Mouse (Mus musculus): ENCODE results near the gene Prss33.

Gene Prss33

DNA sequence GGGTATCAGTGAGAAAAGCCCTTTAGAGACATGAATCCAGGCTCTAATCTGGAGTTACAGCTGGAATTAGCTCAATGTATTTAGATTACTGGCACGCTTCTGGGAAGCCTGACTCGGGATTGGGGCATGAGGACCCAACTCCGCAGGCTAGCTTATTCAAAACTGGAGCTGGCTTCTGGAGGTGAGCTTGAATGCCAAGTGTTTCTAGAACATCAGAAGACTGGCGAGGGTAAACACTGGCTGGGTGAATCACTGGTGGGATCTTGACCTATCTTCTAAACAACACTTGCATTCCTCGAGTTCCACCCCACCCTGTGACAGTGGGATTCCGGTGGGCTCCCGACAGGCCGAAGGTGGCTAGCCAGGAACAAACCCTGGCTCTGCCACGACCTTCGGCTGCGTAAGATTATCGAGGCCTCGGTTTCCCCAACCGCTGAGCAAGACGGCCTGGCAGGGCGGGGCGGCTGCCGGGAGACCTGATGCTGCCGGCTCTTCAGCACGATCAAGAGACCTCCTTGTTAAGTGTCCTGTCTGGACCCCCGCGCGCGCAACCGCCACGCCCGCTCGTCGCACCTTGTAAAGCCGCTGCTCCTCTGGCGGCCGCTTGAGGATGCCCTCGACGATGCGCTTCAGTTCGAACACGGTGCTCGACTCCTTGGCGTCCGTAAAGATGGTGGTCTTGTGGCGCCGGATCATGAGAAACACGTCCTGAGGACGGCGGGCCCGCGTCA is 7.4 kb downstream of the Prss33 start:
- peak; percentile 30 for DNase-seq (ENCODE audit: low read depth, low spot score)

DNA sequence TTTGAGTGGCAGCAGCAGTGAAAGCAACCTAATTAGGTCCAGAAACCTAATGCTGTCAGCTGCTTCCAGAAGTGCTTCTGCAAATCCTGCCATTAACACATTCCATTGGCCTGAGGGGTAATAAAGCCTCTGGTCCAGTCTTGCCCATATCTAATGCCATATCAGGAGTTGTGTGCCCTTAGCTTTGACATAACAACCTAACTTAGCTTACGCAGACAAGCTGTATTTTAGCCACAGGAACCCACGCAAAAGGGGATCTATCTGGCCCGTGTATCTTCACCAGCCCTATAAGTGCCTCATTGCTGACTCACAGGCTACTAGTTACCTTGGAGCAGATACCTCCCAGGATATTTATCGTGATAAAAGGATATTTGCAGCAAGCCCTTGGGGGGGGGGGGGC is 10.3 kb downstream of the Prss33 start:
- DNase-seq (ENCODE audit: low read depth, low spot score) = peak; percentile 57

DNA sequence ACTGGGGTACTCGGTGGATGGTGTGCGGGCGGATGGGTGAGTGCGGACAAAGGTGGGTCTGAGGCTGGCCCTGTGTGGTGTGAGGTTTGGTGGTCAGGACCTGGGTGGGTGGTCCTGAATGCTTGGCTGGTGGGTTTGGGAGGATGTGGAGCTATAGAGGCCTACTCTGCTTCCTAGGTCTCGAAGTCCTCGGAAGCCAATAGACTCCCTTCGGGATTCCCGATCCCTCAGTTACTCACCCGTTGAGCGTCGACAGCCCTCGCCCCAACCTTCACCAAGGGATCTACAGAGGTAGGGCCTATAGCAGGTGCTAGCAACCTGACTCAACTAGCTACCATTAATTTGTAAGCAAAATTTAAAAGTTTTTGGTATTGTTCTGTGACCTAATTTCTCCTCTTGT is 12.2 kb downstream of the Prss33 start:
- DNase-seq (ENCODE audit: low read depth, low spot score) = no peak

DNA sequence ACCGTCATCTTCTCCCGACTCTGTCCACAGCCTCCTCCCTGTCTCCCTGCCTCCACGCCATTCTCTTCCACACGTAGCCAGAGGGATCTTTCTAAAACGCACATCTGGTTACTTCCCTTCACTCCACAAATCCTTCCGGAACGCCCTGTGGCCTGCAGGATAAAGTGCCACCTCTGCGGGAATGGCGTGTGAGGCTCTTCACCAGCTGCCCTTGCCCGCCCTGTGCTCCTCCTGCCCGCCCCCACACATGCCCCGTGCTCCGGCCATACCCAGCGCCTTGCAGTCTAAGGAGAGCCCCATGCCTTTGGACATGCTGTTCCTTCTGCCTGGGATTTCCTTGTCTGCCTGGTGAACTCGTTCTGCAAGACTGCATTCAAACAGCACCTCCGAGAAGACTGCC is 12.8 kb downstream of the Prss33 start:
- no peak for DNase-seq (ENCODE audit: low read depth, low spot score)

DNA sequence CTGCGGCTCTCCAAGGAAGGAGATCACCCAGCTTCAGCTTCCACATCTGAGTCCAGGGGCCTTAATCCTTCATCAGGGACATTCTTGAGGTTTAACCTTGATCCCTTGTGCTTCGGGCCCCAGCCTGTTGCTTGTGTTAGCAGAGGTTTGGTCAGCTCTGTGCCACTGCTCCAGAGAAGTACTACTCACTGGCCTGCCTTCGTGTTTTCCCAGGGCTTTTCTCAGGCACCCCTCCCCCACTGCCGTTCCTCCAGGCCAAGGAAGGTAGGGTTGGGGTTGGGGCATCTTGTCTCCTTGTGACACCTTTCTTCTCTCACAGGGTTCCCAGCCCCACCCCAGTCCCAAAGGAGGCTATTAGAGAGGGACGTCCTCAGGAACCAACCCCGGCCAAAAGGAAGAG is 13.8 kb downstream of the Prss33 start:
- no peak for DNase-seq (ENCODE audit: low read depth, low spot score)

DNA sequence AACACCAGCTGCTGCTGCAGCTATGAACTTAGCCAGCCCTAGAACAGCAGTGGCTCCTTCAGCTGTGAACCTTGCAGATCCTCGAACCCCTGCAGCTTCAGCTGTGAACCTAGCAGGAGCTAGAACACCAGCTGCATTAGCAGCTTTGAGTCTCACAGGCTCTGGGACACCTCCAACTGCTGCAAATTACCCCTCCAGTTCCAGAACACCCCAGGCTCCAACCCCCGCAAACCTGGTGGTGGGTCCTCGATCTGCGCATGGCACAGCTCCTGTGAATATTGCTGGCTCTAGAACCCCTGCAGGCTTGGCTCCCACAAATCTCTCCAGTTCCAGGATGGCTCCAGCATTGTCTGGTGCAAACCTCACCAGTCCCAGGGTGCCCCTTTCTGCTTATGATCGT is 15.1 kb downstream of the Prss33 start:
- DNase-seq (ENCODE audit: low read depth, low spot score) = no peak

DNA sequence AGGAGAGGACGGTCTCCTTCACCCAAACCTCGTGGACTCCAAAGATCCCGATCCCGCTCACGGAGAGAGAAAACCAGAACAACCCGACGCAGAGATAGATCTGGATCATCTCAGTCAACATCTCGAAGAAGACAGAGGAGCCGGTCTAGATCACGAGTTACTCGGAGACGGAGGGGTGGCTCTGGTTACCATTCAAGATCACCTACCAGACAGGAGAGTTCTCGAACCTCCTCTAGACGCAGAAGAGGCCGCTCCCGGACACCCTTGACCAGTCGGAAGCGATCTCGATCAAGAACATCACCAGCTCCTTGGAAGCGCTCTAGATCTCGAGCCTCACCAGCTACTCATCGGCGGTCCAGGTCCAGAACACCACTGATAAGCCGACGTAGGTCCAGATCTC is 16.6 kb downstream of the Prss33 start:
- no peak for DNase-seq (ENCODE audit: low read depth, low spot score)

DNA sequence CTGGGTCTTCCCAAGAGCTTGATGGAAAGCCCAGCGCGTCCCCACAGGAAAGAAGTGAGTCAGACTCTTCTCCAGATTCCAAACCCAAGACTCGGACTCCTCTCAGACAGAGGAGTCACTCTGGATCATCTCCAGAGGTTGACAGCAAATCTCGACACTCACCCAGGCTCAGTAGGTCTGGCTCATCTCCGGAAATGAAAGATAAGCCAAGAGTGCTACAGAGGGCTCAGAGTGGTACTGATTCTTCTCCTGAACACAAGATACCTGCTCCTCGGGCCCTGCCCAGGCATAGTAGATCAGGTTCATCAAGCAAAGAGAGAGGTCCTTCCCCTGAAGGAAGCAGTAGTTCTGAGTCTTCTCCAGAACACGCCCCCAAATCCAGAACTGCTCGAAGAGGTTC is 17.3 kb downstream of the Prss33 start:
- DNase-seq (ENCODE audit: low read depth, low spot score) = no peak

DNA sequence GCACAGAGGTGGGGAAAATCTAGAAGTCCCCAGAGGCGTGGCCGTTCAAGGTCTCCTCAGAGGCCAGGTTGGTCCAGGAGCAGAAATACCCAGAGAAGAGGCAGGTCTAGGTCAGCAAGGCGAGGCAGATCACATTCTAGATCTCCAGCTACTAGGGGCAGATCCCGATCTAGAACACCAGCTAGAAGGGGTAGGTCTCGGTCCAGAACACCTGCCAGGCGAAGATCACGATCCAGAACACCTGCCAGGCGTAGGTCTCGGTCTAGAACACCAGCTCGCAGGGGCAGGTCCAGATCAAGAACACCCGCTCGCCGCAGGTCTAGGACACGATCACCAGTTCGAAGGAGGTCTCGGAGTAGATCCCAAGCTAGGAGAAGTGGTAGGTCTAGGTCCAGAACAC is 20.2 kb downstream of the Prss33 start:
- no peak for DNase-seq (ENCODE audit: low read depth, low spot score)

DNA sequence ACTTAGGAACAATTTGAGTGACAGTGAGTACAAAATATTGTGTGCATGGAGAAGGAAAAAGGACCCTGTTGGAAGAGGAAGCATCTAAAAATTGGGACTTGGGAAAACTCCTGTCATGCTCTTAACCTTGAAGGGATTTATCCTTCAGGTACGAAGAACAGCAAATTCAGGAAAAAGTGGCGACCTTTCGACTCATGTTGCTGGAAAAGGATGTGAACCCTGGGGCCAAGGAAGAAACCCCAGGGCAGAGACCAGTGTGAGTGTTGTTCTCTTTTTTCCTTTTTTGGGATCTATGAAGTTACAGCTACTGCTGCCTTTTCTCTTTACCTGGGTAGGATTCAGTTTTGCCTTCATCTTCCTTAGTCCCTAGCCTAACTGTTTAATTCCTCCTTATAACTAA is 27.9 kb downstream of the Prss33 start:
- DNase-seq (ENCODE audit: low read depth, low spot score) = no peak

DNA sequence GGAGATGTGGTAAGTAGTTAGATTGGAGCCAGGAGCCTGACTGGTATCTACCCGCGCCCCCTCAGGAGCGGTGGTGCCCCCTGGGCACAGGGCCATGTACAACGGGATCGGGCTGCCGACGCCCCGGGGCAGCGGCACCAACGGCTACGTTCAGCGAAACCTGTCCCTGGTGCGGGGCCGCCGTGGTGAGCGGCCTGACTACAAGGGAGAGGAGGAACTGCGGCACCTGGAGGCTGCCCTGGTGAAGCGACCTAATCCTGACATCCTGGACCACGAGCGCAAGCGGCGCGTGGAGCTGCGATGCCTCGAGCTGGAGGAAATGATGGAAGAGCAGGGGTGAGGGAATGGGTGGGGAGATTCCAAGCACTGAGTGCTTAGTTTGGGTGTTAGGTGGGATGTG is 29.0 kb downstream of the Prss33 start:
- no peak for DNase-seq (ENCODE audit: low read depth, low spot score)

DNA sequence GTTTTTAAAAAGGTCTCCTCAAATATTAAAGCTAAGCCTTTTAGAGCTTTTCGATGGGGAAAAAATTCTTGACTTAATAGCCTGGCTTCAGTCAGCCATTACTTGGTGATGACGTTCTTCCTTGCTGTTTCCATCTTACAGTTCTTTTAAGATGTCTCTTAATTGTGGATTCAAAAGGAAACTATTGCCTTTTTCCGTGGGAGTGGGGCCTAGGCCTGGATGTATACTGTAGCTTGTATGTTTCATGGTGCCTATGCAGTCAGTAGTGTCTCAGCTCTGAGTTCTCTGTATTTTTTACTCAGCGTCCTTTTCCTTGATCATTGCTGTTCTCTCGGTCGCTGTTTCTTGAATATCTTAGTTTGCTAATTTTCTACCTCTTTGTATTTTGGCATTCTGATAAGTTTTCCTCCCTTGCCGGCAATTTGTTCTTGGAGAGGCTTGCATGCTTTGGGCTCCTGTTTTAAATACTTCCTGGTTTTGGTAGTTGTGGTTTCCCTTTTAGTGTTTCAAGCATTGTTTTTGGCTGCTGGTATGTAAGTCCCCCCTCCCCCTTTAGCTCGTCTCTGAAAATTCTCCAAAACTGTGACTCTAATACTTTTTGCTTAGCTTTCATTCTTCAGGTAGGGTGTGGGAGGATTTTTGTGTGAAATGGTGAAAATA is 31.3 kb downstream of the Prss33 start:
- DNase-seq (ENCODE audit: low read depth, low spot score) = no peak

DNA sequence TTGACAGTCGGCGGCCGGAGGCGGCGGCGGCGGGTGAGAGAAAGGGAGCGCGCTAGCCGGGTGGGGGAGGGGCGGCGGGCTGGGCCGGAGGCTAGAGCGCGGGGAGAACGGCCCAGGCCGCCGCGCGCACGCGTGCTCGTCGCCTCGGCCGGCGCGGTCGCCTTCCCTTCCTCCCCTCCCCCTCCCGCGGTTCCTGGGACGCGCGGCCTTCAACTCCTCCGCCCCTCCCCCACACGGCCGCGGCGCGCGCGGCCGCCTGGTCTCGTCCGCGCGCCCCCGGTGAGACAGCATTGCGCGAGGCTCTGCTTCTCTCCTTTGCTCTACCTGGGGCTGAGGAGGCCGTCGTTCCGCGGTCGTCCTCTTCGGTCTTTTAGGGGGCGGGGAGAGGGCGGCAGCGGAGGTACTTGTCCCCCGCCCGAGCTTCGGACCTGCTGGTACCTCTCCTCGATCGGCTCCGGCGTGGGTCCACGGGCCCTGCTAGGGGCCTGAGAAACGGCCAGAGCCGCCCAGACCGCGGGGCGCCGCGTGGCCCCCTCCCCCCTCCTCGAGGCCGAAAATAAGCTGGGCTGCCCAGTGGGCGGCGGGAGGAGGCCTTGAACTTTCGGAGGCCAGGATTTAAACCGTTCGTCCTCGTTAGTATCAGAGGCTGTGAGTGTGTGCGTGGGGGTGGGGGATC is 32.4 kb downstream of the Prss33 start:
- peak; percentile 75 for DNase-seq (ENCODE audit: low read depth, low spot score)

DNA sequence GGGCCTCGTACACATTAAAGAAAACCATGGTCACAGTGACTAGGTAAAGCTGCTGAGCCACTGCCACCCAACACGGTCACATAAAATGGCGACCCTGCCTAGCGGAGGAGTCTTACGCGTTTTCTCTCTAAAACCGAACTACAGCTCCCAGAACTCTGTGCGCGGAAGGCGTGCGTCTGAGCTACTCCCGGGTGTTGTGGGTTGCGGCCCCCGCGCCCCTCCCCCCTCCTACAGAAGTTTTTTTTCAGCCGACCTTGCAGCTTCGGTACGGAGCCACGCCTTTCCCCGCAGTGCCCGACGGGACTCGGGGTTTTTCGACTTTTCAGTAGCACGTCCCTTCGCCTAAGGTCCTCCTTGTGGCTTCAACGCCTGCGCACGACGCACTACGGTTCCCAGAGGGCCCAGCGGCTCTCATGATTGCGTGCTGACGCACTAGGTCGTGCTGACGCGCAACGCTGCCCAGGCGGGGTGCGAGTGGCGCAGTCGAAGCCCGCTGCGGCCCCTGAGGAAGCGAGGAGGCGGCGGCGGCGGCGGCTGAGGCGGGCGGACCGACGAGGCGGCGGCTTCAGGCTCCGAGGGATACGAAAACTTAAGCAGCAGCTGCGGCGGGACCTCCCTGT is 33.0 kb downstream of the Prss33 start:
- peak; percentile 100 for DNase-seq (ENCODE audit: low read depth, low spot score)

DNA sequence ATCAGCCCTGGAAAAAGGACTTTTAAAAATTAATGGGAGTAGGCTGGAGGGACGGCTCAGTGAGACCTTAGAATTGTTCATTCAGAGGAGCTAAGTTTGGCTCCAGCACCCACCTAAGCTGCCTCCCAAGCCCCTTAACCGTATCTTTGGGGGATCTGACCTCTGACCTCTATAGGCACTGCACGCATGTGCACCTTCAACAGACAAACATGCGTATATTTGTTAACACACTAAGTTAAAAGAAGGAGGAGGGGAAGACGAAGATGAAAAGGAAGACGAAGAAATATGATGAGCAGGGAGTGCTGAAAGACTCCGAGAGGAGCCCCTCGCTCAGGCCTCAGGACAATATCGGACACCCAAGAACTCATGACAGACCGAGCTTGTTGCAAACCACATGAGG is 34.2 kb downstream of the Prss33 start:
- no peak for DNase-seq (ENCODE audit: low read depth, low spot score)

DNA sequence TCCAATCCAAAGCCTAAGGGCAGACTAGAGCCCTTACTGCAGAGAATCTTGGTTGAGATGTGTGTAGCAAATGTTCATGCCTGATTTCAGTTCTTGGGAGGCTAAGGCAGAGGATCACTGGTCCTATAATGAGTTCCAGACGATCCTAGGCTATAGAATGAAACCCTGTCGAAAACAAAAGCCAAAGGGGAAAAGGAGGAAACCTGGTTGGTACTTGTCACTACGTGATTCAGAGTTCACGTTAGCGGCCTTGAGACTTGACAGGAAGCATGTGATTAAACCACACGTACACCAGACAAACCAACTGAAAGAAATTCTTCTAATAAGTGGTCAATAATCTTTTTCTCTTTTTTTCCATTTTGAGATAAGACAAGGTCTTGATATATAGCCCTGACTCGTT is 38.5 kb downstream of the Prss33 start:
- no peak for DNase-seq (ENCODE audit: low read depth, low spot score)

DNA sequence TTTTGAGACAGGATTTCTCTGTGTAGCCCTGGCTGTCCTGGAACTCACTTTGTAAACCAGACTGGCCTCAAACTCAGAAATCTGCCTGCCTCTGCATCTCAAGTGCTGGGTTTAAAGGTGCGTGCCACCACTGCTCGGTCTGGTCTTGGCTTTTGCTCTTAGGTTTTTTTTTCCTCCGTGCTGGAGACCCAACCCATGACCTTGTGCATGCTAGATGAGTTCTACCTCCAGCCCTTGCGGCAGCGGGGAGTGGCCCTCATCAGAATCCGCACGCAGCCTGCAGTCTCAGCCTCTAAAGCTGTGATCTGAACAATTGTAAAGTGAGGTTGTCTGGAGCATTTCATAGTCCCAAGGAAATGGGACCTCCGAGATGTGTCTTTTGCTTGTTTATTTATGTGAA is 40.5 kb downstream of the Prss33 start:
- DNase-seq (ENCODE audit: low read depth, low spot score) = no peak

DNA sequence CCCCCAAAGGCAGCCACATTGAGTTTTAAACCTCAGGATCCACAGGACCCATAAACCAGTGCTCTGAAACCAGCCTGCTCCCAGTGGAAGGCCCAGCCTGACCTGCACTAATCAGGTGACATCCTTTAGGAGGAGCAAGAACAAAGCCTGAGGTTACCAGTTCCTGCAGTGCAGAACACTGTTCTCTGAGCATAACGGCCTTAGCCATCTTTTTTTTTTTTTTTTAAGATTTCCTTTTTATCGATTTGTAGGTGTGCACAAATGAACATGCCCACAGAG is 44.8 kb downstream of the Prss33 start:
- no peak for DNase-seq (ENCODE audit: low read depth, low spot score)

DNA sequence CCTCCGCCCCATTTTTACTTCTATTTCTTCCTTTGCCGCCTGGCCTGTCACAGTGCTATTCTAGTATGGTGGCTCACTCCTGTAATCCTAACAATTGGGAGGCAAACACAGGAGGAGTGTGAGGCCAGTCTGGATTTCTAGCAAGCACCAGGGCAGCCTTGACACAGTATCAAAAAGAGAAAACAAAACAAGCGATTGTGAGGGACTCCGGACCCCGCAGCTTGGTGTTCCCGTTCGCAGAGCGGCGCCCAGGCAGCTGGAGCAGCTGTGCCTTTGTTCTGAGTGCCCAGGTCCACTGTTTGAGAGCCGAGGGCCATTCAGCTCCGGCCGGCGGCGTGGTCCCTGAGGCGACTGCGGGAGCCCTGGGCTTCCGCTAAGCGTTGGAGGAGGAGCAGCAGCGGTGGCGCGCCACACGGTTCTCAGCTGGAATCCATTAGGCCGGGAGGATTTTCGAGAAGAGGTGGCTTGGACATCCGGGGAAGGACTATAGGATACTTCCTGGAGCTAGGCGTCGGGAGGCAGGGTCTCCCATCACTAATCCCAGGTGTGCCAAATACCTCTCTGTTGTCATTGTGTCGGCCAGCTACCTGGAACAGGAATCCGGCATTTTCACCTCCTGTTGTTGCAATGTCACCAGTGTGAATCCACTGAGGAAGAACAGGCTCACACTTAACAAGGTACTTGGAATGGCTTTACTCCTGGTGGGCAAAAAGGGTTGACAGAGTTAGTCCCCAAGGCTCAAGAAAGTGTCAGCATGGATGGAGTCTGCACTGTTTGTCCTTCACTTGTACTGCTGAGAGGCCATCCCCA is 45.4 kb downstream of the Prss33 start, which contains the start of gene Srrm2:
Gene Srrm2 (plus strand): TSS at position 264 of the 810 bp plus-strand sequence.
- no peak for DNase-seq (ENCODE audit: low read depth, low spot score)

DNA sequence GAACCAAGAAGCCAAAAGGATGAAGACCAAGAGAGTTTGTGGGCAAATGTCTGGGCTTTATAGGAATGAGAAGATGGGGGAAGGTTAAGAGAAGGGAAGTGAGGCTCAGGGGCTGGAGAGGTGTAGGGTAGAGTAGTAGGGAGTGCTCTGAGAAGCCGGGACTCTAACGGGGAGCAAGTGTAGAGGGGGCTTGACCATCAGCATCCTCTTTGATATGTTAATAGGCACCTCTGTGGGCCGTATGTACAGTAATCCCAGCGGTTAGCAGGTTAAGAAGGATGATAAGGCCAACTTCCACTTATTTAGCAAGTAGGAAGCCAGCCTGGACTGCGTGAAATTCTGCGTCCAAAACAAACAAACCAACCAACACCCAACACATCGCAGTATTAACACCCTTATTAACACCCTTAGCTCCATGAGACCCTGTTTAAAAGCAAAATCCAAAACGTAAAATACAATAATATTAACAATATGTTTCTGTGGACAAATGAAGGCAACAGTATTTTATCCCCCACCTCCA is 46.0 kb downstream of the Prss33 start:
- no peak for DNase-seq (ENCODE audit: low read depth, low spot score)

DNA sequence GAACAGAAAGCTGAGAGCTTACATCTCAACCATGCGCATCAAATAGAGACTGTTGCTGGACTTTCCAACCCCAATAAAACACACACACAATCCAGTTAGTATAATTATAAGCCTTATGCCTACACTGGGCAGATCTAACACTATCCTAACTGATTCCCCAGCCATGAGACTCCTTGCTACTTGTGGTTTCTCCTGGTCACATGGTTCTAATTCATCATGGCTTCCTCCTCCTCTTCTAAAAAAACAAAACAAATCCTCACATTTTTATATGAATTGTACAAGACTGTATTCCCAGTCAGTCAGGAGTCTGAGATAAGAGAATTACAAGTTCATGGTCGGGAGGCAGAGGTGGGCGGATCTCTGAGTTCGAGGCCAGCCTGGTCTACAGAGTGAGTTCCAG is 46.9 kb downstream of the Prss33 start:
- no peak for DNase-seq (ENCODE audit: low read depth, low spot score)

DNA sequence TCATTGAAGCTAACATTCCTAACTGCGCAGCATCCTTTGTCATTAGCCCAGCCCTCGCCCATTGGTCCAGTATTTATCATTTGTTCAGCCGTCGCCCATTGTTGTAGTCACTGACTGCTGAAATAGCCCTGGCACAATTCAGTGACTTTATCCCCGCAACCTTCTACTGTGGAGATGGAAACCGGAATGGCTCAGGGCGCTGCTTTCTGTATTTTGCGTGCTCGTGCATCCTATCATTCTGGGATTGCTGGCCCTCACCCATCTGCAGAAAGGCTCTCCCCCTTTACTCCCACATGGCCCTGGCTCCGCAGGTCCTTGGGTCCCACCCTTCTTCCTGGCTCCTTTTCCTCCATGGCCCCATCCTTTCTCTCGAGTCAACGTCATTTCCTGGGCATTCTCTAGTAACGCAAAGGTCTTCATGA is 49.3 kb downstream of the Prss33 start:
- DNase-seq (ENCODE audit: low read depth, low spot score) = no peak

Measured in skeletal muscle tissue, adult 2 months (tissue).